Mouse (Mus musculus) adrenal gland, adult 8-10 months (tissue): ENCODE measurements around the gene Il33. TPM values are rescaled to one million over a fixed set of nuclear protein-coding genes. Genes with fewer than 3 reads are reported as not detected.

ENCODE experiments used
- DNase-seq: peaks from one replicate; pipeline ENCODE4 v3.0.0; 2022
- total RNA-seq, 4 experiments: library from RNA; stranded (reverse); gene quantifications; 2 replicates each; pipeline ENCODE4 v1.2.4; 2022

Gene Il33
- total RNA-seq, 4 experiments from 2014 or later: 22.6 to 38.7 (median 25.2) TPM

- DNase-seq: no peak
These were observed 75.8 kb downstream of the Il33 start for GRCm38 (mm10) chr19:30000406-30001365.

GRCm38 (mm10) chr19:30001550-30001949 is 76.6 kb downstream of the Il33 start:
- no peak for DNase-seq

- DNase-seq: no peak
These were observed 78.7 kb downstream of the Il33 start, which contains the start of gene Trpd52l3 for GRCm38 (mm10) chr19:30003621-30004020. TSS of gene Trpd52l3 (plus strand) at chr19:30003790.

- no peak for DNase-seq
These were observed 81.5 kb downstream of the Il33 start for GRCm38 (mm10) chr19:30006371-30006770.

Other genes starting within 250 kb of the Il33 start
- not detected for gene Mlana, start 227.3 kb upstream of the Il33 start, total RNA-seq
- 10 to 100 TPM; 14.8 to 20.4 (median 16.8) TPM for gene 9930021J03Rik, start 119.1 kb upstream of the Il33 start, total RNA-seq
- gene Ranbp6, start 112.1 kb upstream of the Il33 start, total RNA-seq: 10 to 100 TPM; 16.4 to 19.7 (median 19.3) TPM
- gene Trpd52l3, start 78.7 kb downstream of the Il33 start, total RNA-seq: not detected
- gene Uhrf2, start 105.4 kb downstream of the Il33 start, total RNA-seq: 10 to 100 TPM; 35.5 to 48.4 (median 42.5) TPM